Mouse (Mus musculus) lung, adult 2 months (tissue): ENCODE measurements around the gene Kmt2b.

Experiments
- CTCF ChIP-seq: fragments of 200-500 bp; IDR thresholded peaks from 2 replicates; pipeline ENCODE4 v1.5.1; 2011; ENCODE audit warnings: mild to moderate bottlenecking, low read length, control low read depth; ENCODE audit not compliant: insufficient read depth
- POLR2A ChIP-seq: fragments of 200-500 bp; IDR thresholded peaks from 2 replicates; pipeline ENCODE4 v1.6.1; 2011; ENCODE audit warnings: low read depth, mild to moderate bottlenecking, control low read depth, low read length, borderline replicate concordance; ENCODE audit errors: extremely low read depth

DNA sequence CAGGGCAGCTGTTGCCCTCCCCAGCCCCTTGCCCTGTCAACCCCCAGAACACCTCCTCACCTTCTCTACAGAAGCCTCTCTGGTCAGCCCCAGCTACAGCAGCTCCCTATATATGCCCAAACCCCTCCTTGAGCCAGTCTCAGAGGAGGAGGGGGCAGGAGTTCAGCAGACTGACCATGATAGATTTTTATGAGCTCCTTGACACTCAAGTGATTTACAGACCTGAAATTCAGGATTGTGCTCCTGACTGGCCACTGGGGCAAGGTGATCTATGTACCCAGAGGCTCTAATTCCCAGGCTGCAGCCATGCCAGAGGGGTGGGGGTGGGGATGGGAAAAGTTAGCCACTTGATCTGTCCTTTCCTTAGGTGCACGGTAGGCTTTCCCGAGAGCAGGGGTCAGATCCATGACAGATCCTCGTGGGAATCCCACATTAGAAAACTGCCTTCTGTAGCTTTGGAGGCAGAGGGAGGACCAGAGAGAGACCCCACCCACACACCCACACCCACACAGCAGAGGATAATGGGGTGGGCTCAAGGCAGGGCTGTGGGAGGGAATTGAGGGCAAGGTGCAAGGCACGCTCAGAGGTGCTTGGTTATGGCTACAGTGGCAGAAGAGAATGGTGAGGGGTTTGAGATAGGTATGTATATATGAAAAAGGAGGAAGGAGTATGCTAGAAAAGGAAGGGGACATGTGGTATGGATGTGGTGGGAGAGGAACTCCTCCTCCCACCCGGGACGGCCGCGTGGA is 24.3 kb upstream of the Kmt2b start, which contains the start of gene Upk1a:
- TF ChIP-seq POLR2A (no peak), CTCF (no peak)
